Mouse (Mus musculus) kidney, adult 9 months (tissue): ENCODE data around the gene Il31ra.
A peak's percentile ranks its signal among the peaks of the same experiment; 100 is the strongest.

Source experiments
- DNase-seq: peaks from one replicate; pipeline ENCODE4 v3.0.0; 2022

The Il31ra gene

GRCm38 (mm10) chr13:112505436-112505835 is 88.7 kb downstream of the Il31ra start:
- no peak for DNase-seq

DNA sequence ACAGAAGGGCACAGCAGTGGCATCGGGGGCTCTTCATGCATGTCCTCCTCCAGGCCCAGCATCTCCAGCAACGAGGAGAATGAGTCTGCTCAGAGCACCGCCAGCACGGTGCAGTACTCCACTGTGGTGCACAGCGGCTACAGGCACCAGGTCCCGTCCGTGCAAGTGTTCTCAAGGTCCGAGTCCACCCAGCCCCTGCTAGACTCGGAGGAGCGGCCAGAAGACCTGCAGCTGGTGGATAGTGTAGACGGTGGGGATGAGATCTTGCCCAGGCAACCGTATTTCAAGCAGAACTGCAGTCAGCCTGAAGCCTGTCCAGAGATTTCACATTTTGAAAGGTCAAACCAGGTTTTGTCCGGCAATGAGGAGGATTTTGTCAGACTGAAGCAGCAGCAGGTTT is 90.3 kb downstream of the Il31ra start:
- DNase-seq: no peak

- DNase-seq: no peak
Measured at GRCm38 (mm10) chr13:112500466-112500865, 93.7 kb downstream of the Il31ra start.

- DNase-seq: no peak
Measured at GRCm38 (mm10) chr13:112500027-112500426, 94.1 kb downstream of the Il31ra start.

DNA sequence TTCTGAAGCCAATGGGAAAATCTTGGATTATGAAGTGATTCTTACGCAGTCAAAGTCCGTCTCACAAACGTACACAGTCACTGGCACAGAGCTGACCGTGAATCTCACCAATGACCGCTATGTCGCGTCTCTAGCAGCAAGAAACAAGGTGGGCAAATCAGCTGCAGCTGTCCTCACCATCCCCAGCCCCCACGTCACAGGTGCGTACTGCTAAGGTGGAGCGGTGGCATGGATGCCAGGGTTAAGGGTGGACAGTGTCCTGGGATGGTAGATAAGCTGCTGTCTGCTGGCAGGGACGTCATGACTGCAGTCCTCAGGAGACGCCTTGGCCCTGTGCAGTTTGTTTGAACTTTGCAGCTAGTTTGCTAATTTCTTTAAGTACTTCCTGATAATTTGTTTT is 99.6 kb downstream of the Il31ra start:
- DNase-seq: peak; percentile 14

DNA sequence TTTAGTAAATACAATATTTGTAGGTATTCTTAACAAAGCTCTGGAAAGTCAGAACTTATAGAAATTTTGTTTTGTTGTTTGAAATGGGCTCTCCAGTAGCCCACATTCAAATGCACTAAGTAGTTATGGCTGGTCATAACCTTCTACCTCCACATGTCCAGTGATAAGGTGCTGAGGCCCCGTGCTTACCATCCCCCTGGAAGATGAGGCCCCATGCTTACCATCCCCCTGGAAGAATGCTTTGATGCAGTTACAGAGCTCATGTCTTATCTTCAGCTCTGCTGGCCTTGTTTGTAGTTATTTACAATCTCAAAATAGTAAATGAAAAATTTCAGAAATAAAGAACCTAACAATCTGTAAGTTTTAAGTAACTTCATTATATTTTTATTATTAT is 101.9 kb downstream of the Il31ra start:
- DNase-seq: no peak

DNA sequence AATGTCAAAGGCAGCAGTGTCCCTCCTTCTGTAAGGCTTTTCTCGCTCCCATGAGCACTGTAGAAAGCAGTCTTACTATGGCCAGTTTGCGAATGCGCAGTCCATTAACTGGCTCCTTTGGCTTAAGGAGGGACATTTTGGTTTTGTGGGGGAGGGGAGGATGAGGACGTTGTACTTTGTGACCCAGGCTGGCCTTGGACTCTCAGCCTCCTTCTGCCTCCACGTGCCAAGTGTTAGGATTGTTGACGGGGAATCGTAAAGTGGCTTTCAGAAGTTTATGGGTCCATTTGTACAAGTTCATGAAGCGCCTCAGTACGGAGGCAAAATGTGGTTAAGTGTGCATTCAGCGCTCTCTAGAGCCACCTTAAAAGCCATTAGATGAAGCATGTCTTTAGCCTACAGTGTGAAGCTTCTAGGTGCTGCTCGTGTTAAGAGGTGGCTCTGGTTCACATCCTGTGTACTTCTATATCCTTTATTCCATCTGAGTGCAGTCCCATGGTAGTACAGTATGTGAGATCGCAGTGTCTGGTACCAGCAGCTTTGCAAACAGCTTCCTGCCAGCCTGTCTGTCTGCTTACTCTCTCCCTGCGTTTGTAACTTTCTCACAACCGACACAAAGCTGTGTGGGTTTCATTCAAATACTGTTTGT is 102.4 kb downstream of the Il31ra start:
- peak; percentile 81 for DNase-seq

- no peak for DNase-seq
Measured at GRCm38 (mm10) chr13:112490036-112490435, 104.1 kb downstream of the Il31ra start.

- no peak for DNase-seq
Measured at GRCm38 (mm10) chr13:112486676-112487075, 107.5 kb downstream of the Il31ra start.

- peak; percentile 87 for DNase-seq
Measured at GRCm38 (mm10) chr13:112486236-112486635, 107.9 kb downstream of the Il31ra start.

GRCm38 (mm10) chr13:112483015-112483414 is 111.1 kb downstream of the Il31ra start:
- DNase-seq: no peak

DNA sequence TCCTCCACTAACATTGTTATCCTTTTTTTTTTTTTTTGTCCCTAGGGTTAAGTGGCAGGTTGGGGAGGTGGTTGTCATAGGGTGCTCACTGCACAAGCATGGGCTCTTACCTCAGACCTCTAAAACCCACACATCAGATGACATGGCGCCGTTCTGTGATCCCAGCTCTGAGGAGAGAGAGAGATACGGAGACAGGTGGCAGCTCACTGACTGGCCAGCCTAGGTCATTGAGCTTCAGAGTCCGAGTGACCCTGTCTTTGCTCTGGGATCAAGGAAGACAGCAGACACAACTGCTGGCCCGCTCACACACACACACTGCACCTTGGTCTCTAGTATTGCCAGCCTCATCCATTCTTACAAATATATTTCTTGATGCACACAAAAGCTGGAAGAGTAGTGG is 111.6 kb downstream of the Il31ra start:
- no peak for DNase-seq

DNA sequence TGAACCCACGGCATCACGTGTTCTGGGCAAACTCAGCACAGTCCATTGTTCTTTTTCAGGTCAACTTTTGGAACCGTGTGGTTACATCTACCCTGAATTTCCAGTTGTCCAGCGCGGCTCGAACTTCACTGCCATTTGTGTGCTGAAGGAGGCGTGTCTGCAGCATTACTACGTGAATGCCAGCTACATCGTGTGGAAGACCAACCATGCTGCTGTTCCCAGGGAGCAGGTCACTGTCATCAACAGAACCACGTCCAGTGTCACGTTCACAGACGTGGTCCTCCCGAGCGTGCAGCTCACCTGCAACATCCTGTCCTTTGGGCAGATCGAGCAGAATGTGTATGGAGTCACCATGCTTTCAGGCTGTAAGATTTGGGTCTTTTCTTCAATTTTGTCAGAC is 114.2 kb downstream of the Il31ra start:
- no peak for DNase-seq

- DNase-seq: no peak
Measured at GRCm38 (mm10) chr13:112479032-112479431, 115.1 kb downstream of the Il31ra start.

GRCm38 (mm10) chr13:112473757-112474755 is 120.1 kb downstream of the Il31ra start:
- DNase-seq: no peak

DNA sequence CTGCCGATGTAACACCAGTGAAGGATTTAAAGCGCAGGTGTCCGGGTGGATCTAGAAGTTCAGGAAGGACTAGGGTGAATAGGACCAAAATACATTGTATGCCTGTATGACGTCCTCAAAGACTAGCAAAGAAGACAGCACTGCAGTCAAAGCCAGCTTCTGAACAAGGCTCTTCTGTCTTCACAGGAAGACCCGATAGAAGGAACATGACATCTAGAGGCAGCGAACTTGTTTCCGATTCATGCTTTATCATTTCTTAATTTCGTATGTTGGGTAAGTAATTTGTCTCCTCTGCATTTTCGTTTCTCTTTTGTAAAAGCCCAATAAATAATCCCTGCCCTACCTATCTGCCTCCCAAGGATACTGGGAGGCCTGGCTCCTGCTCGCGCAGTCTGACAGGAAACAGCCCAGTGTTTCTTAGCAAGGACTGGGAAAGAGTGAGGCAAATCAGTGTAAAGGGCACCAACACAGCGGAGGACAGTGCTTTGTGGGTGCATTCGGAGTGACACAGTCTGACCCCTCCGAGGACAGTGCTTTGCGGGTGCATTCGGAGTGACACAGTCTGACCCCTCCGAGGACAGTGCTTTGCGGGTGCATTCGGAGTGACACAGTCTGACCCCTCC is 121.6 kb downstream of the Il31ra start:
- DNase-seq: no peak

GRCm38 (mm10) chr13:112471201-112471600 is 123.0 kb downstream of the Il31ra start:
- DNase-seq: no peak
